Mouse (Mus musculus) heart, postnatal 25 days (tissue): ENCODE results near the gene Erc2. TPM values are rescaled to one million over a fixed set of nuclear protein-coding genes. Genes with fewer than 3 reads are reported as not detected.

Experiments used
- DNase-seq: peaks from one replicate; pipeline ENCODE4 v3.0.0; 2022; ENCODE audit warnings: low spot score
- intact Hi-C: fragments of 180-260 bp; cut with DNase I; formaldehyde crosslinking; loops from one replicate; pipeline ENCODE4 v1.15.1; 2025
- total RNA-seq, 2 experiments: library from RNA; stranded (reverse); gene quantifications; 2 replicates each; pipeline ENCODE4 v1.2.3; 2021

Erc2 gene
- total RNA-seq, 2 experiments from 2014 or later: 0.68 to 0.98 TPM

DNA sequence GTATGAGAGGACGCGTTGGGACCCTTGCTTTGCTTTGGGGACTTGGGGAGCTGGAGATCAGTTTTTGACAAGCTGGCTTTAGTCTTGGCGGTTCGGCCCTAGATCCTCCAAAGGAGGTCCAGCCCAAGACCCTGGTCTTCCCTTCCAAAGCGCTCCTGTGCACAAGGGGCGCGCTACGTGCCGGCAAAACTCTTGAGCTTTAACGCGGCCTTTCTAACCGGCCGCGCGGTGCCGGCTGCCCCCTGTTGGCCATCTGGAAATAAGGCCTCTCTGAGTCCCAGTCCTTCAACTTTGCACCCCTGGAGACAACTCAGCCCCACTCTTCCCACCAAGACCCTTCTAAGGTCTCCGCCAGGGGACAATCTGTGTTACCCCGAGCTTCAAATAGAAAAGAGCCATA, 885.2 kb downstream of the Erc2 start:
- DNase-seq: peak; percentile 29
- intact Hi-C loops: loop anchor here (5.0 to 10.0 kb wide), 4 partner anchors 245 to 587 kb away; no protein-coding TSS in a partner anchor

DNA sequence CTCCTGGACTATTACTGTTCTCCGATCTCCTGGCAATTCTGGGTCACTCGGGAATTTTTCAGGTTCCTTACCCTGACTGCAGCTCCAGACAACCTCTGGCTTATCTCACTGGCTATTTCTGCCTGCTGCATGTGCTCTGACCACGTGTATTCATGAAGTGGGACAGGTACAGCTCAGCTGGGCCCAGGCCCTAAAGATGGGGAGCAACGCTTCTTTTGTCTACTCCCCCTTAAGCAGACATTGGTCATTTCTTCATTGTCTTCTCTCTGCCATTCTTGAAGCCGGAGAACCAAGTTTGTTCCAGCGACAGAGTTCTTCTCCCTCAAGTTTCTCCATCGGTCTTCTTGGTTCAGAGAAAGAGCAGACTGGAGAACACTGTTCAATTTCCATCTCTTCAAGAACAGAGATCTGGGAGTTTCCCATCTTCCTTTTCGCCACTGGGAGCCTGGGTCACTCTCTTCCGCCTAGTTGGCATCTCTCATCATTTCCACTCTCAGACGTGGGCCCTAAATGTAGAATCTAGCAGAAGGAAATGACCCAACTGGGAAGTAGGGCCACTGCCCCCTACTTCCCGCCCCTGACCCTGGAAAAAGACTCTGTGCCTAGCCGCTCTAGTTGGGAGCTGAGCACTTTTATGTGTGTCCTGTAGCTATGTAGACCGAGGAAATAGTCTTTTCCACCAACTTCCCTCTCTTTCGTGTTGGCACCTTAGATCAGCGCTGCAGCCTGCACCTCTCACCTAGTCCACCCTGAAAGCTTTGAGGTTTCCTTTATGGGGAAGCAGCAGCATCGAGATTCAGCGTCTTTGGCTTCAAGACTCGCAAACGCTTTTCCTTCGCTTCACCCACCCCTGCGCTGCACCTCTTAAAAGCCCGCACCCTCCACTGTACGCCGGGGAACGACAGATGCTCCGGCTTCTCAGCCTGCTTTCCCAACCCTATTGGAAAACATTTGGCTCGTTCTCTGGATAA, 886.3 kb downstream of the Erc2 start:
- intact Hi-C loops: loop anchor here (2.0 to 10.0 kb wide), 6 partner anchors 226 to 702 kb away; no protein-coding TSS in a partner anchor

DNA sequence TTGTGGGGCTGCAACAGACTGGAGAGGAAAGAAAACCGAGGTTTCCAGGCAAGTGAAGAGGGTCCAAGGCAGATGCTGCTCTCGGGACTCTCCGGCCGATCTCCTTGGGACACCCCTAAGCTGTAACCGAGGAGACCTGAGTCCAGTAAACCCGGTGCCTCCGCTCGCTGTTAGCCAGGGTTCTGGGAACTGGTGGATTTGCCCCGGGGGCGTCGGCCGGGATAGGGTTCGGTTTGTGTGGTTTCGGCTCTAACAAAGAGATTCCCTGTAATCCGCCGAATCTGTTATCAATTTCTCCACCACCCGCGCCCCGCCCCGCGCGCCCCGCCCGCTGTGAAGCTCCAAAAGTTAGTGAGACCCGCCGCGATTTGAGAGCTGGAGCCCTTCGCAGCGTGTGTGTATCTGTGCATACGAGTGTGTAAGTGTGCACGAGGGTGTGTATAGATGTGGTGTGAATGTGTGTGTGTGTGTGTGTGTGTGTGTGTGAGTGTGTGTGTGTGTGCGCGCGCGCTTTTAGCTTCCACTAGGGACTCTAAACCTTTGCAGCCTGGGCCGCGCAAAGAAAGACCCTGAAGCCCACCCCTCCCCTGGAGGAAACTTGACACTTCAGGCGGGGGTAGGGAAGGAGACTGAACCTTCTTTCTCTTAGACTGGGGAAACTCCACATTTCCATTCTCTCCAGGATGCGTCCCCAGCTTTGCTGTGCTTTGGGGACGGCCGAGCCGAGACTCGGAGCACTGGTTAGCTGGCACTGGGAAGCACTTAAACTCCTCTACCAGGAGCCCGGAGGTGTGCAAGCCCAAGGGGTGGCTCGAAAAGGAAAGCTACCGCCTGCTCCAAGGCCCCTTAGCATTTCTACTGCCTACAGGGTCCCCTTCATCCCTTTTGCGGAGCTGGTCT, 887.5 kb downstream of the Erc2 start:
- no peak for DNase-seq
- intact Hi-C loops: loop anchor here (2.0 to 10.0 kb wide), 6 partner anchors 227 to 703 kb away; no protein-coding TSS in a partner anchor

More for the DNA sequence above, 886.3 kb downstream of the Erc2 start:
- no peak for DNase-seq

DNA sequence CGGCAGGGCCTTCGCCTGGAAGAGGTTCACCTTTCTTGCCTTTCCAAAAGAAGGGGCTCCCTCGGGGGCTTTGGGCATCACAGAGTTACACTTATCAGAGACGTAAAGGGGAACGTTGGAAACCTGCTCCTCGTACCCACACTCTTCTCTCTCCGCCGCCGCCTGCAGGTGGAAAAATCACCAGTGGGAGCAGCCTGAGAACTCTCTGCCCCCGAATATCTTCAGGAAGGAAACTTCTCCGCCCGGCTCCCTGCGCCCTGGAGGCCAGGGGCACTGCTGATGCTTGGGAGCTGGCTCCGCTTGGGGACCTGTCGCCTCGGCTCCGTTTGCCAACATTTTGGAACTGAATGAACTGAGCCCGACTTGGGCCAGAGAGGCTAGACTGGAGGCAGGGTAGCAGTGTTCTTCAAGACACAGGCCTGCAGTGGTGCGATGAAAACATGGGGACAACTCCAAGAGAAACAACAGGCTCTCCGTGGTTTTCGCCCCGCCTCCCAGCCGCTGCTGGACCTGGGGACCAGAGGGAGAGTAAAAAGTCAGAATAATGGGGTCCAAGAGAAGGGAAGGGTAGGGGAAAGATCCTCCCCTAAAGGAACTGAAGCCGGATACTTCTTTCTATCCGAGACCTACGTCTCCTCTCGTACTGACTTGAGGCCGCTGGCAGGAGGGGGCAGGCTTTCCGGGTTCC, 888.3 kb downstream of the Erc2 start:
- peak; percentile 12 for DNase-seq
- intact Hi-C loops: no loop called here

DNA sequence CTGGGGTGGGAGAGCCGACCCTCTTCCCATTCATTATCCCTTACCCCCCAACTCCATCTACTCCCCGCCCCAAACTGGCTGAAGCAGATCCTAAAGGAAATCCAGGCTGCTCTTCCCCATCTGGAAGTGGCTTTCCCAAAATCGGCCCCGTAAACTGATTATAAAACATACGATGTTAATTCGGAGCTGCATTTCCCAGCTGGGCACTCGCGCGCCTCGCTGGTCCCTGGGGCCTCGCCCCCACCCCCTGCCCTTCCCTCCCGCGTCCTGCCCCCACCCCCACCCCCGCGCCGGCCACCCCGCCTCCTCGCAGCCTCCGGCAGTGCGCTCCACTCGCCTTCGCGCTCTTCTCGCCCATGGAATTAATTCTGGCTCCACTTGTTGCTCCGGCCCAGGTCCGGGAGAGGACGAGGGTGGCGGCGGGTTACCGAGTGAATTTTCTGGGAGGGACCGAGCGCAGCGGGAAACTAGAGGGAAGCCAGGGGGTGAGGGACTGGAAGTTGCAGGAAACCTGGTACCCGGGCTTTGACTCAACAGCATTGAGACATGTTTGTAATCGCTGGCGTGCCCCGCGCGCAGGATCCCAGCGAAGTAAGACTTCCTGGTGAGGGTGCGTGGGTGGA, 888.9 kb downstream of the Erc2 start:
- no peak for DNase-seq
- intact Hi-C loops: no loop called here

DNA sequence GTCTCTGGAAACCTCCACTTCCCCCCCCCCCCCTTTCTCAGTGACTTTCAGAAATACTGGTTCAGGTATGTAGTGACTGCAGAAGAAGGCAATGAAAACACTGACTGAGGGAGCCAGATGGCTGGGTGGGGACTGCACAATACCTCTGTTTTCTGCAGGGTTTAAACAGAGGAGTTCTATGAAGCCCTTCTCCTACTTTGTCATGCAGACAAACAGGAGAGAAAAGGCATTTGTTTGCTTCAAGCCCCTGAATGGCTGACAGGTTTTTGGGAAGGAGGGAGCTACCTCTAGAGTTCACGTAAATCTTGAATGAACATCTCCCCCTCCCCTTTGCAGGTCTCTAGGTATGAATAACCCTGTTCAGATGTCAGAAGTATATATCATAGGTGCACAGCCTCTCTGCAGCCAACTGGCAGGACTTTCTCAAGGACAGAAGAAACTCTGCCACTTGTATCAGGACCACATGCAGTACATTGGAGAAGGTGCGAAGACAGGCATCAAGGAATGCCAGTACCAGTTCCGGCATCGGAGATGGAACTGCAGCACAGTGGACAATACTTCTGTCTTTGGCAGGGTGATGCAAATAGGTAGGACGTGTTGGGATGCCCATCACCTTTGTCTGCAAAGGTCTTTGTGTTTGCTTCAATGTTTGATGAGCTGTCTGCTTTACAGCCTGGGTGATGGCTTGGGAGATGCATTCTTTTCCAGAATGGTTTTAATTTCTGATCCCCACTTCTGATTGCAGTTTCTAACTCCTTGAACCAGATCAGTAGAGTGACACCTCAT, 890.8 kb downstream of the Erc2 start:
- intact Hi-C loops: no loop called here
- no peak for DNase-seq

DNA sequence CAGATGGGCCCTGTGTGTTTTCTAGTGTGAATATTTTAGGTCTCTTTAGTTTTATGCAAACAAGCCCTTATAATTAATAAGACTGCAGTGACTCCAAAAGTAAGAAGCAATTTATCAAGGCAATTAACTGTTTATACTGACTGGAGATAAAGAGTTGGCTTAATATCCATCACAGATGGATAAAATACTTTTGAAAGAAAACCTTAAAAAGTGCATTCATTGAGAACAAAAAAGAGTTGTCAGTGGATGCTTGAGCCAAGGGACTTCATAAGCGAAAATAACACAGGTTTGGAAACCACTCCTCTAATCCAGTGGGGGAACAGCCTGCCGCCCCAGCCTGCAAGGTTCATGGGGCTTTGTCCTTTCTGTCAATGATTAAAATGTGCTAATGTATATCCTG, 891.9 kb downstream of the Erc2 start:
- no peak for DNase-seq
- intact Hi-C loops: no loop called here

DNA sequence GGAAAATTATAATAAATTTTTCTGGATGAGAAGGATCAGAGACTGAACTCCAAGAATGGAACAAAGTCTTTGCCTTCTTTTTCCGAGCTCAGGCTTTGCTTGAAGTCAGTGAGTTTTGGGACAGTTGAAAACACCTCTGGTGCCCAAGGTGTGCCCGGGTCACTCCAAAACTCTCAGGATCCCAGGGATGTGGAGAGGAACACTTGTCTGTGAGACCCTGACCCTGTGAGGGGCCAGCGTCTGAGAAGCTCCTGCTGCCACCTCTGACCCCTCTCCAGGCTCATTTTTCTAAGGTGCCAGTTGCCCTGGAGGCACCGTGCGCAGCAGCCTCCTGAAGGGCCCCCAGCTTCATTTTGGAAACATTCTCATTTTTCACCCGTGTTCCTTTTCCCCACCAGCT, 893.1 kb downstream of the Erc2 start:
- no peak for DNase-seq
- intact Hi-C loops: no loop called here

DNA sequence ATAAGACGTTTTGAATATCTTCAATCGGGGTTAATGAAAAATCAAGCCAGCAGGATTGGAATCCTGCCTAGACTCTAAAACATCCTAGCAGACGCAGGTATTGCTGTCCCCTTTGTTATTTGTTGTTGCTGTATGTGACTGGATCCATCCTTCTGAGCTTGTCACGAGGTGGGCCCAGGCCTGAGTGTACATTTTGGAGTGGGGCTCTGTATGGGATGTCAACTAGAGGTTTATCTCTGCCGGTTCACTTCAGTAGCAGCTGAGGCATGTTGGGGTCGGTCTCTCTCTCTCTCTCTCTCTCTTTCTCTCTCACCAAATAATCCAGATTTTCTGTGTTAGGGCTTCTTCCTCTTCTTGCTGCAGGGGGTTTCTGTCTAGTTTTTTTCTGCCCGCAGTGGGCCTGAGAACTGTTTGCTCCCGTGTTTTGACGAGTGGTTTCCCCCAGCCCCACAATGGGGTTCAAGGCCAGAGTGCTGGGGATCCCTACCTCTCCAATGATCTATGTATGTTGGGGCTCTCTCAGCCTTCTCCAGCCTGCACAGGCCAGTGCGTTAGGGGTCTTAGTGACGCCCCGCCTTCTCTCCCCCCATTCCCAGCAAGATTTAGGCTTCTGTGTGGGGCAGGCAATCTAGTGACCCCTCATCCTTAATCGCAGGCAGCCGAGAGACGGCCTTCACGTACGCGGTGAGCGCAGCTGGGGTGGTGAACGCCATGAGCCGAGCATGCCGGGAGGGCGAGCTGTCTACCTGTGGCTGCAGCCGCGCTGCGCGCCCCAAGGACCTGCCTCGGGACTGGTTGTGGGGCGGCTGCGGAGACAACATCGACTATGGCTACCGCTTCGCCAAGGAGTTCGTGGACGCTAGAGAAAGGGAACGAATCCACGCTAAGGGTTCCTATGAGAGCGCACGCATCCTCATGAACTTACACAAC, 895.7 kb downstream of the Erc2 start:
- DNase-seq: no peak
- intact Hi-C loops: no loop called here

DNA sequence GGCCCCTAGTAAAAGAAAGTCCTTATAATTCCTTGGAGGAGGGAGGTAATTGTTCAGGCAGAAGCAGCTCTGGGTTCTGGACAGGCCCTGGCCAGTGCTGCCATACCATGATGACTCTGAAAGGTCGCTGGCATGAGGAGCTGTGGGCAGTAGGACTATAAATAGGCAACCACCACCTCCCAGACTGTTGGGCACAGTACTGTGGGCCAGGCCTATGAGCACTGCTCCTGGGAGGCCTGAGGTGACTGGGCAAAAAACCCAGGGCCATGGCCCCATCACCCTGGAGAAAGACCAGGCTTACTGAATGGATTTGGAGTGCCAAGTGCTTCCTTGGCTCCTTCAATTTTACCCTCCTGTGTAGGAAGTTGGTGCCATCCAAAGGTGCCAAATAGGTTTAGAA, 898.9 kb downstream of the Erc2 start:
- DNase-seq: no peak
- intact Hi-C loops: no loop called here

DNA sequence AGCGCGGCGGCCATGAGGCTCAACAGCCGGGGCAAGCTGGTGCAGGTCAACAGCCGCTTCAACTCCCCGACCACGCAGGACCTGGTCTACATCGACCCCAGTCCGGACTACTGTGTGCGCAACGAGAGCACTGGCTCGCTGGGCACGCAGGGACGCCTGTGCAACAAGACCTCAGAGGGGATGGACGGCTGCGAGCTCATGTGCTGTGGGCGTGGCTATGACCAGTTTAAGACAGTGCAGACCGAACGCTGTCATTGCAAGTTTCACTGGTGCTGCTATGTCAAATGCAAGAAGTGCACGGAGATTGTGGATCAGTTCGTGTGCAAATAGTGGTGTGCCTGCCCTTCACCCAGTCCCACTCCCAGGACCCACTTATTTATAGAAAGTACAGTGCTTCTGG, 900.4 kb downstream of the Erc2 start:
- no peak for DNase-seq
- intact Hi-C loops: no loop called here

DNA sequence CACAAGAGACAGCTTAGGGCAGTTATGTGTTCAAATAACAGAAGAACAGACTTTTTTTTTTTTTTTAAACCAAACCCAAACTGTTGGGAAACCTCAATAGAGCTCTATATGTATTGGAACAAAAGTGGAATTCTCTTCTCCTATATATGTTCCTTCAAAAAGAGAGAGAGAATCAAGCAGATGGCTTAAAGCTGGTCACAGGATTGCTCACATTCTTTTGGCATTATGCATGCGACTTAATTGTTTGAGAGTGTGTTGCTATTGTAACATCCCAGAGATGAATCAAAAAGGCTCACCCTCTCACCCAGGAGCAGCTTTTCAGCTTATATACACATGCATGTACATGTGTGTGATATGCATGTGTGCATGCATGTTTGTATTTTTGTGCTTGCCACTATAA, 903.3 kb downstream of the Erc2 start:
- no peak for DNase-seq
- intact Hi-C loops: no loop called here

Other genes with a start within 250 kb of the Erc2 start
- gene Fam208a, start 193.6 kb upstream of the Erc2 start, total RNA-seq: 10 to 100 TPM; 10.2 to 12.4 TPM
- gene Ccdc66, start 114.0 kb upstream of the Erc2 start, total RNA-seq: 1 to 10 TPM; 9.6 TPM